Mouse (Mus musculus): ENCODE measurements around the gene Ak5.
"Not testable (repeated sequence)": the region's sequence is repeated elsewhere in the genome, so short reads cannot be mapped to it uniquely, and the experiment has no call there.

Gene Ak5

GRCm38 (mm10) chr3:152620534-152620933, 47.6 kb downstream of the Ak5 start:
- DNase-seq, result no peak

DNA sequence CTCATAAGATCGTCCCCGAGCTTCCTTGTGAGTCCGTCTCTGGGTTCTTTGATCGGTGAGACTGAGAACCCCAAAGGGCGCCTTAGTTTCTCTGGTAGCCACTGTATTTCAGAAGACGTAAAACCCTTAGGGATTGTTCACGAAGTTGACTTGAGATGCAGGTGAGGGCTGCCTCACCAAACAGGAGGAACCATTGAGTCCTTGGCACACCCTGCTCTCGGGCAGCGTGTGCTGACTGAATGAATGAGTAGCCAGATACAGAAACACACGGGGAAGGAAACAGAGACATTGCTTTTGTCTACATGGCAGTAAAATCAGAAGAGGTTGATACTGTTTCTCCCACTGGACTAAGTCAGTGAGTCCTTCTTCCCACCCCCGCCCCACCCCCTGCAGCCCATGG, 48.1 kb downstream of the Ak5 start:
- DNase-seq, result no peak

GRCm38 (mm10) chr3:152609076-152609475, 59.1 kb downstream of the Ak5 start:
- DNase-seq, result no peak

DNA sequence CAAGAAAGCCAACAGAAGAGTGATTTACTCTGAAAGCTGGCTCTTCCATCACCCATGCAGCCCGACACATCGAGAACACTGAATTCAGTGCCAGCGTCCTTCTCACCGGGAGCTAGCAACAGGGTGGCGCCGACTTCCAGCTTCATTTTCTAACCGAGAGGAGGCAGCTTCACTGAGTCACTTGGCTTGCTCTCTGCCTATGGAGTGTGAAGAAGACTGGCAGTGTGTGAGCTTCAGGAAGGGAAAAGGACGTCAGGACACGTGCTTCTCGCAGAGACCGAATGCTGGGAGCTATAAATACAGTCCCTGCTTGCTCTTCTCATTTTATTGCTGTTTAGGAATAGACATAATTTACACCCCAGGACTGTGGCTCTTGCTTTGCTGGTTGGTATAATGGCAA, 62.3 kb downstream of the Ak5 start:
- DNase-seq, result no peak

GRCm38 (mm10) chr3:152599679-152600078, 68.5 kb downstream of the Ak5 start:
- DNase-seq, result no peak

DNA sequence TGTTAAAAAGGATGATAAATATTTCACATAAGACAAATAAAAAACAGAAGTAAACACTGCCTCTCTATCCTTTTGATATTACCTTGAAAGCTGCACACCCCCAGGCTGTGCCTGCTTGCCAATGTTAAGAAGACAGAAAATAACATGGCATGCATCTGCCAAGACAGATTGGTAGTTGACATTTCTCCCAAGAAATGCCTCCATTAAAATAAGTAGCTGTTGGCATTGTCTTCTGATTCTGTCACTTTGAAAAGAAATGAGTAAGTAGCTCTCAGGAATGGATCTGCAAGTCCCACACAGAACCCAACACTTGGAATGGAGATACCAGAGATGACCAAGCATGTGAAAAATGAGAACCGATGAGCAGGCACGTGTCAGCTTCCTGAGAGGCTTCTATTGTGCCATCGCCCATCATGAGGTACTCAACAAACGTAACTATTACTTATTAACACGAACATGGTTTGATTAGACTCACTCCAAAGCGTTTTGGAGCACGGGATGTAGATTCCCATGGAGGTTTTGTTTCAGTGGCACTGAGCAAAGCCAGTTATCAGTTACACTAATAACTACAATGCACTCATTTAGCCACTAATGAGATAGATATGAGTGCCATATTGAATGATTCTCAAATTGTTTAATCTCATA, 71.6 kb downstream of the Ak5 start:
- DNase-seq, result no peak

- no peak for DNase-seq
These were observed 75.3 kb downstream of the Ak5 start for GRCm38 (mm10) chr3:152592767-152593425.

DNA sequence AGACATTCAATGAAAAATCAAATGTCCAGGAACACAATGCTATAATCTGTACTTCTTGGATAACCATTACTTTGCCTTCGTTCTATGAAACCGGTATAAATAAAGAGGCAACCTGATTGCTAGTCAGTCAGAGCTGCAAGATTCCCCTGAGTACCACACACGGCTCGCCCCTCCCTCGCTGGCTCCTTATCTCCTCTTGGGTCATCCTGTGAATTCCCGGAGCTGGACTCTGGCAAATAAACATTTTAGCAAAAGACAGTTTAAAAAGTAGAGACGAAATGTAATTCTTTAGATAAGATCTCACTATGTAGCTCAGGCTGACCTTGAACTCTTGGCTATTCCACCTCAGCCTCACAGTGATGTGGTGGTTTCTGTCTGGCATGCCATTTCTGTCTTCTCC, 77.7 kb downstream of the Ak5 start:
- no peak for DNase-seq

DNA sequence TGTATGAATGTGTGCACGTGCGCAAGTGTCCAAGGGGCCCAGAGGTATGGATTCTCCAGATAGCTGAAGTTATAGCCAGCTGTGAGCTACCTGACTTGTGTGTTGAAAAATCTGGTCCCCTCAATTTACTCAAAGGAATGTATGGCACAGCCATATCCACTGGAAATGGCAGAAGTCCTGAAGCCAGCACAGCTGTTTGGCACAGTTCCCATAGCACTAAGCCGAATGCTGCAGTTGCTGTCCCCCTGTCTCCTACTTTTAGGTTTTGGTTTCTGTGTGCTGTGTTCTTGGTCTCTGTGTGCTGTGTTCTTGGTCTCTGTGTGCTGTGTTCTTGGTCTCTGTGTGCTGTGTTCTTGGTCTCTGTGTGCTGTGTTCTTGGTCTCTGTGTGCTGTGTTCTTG, 79.1 kb downstream of the Ak5 start:
- not testable (repeated sequence) for DNase-seq

DNA sequence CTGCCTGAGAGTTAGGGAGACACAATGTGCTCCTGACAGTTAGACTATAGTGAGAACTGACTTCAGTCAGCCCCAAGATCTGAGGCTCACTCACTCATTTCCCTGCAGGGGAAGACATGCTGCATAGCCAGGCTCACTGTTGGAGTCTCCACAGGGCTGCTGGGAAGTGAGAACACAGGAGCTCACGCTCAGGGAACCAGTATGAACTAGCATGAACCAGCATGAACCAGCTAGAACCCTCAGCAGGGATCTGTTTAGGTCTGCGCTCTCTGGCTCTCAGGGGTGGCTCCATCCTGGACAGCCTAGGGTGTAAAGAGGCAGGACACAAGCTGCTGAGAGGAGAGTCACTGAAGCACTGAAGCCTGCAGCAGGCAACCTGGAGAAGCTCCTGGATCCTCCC, 81.2 kb downstream of the Ak5 start:
- DNase-seq, result no peak

DNA sequence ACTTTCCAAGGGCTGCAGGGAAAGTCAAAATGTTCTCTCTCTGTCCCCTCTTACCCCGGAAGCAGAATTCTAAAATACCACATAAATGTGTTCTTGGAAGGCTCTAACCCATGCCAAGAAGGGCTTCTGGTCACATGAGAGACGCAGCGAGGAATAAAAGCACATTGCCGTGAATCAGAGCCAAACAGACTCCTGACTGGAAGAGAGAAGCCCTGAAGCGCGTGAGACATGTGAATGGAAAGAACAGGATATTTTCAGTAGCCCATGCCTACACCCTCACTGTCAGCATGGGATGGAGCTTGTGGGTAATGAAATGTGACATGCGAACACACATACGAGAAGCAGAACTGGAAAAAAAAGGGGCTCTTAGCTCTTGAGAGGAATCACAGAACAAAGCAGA, 82.0 kb downstream of the Ak5 start:
- DNase-seq, result no peak

DNA sequence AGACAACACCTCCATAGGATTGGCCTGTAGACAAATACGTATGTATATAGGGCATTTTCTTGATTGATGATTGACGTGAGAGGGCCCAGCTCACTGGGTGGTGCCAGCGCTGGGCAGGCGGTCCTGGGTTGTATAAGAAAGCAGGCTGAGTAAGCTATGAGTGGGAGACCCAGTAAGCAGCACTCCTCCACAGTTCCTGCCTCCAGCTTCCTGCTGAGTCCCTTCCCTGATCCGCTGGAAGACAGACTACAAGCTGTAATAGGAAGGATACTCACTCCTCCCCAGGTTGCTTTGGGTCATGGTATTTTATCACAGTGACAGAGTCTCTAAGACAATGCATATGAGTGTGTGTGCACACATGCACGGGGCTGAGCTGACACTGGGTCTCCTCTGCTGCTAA, 82.6 kb downstream of the Ak5 start:
- no peak for DNase-seq

DNA sequence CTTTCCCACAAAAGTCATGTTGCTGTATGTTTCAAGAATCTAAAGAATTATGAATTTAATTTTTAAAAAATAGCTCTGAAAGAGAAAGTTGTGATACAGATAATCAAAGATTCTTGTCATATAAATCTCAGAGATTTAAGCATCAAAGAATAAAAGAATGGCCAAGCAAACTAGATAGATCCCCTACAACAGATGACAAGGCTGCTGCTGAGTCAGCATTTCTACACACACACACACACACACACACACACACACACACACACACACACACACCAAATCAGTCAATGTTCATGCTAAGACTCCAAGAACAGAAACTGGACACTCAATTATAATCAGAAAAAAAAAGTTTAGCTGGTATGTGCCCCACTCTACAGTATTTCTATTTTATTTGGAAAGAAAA, 85.1 kb downstream of the Ak5 start:
- DNase-seq, result no peak

- not testable (repeated sequence) for DNase-seq
These were observed 86.3 kb downstream of the Ak5 start for GRCm38 (mm10) chr3:152581853-152582252.

DNA sequence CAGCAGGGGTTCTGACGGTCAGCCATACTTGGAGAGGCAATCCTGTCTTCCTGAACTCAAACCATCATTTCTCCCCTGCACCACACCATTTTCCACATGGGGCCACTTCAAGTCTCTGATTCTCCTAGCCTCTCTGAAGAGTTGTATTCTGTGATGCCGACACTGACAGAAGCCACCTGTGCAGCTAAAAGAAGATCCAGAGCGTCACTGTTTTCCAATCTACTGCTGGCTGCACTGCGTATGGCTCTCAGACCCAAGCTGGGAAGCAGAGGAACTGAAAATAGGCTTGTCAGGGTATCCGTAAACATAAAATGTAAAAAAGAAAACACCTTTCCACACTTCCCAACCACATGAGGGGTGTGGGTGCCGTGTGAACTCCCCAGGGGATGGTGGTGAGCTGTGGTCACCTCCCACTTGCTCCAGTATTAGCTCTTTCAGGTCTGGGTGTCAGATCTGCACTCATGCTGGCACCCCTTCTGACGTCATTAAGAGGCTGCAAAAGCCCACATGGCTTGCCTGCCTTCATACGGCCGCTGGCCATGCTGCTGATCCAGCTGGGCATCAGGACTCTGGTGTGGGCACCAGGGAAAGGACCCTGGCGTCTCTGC, 88.1 kb downstream of the Ak5 start:
- DNase-seq, result no peak

GRCm38 (mm10) chr3:152578282-152579228, 89.6 kb downstream of the Ak5 start:
- no peak for DNase-seq

DNA sequence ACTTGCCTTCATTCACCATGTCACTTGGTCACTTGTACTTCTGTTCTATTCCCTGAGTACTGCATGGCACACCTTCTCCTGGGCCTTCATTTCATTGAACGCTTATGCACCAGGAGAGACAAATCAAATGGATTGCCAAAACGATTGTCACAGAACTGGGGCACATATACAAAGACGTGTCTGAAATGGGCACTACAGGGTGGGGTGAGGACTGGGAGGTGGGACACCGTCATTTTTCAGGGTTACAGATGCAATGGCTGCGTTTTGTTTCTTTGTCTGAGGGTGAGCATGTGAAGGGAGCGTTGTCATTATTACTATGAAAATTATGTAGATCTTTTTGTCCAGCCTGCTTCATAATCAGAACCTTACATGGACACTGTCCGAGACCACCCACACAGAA, 90.4 kb downstream of the Ak5 start:
- DNase-seq, result no peak

- DNase-seq, result no peak
These were observed 90.9 kb downstream of the Ak5 start for GRCm38 (mm10) chr3:152577273-152577672.

DNA sequence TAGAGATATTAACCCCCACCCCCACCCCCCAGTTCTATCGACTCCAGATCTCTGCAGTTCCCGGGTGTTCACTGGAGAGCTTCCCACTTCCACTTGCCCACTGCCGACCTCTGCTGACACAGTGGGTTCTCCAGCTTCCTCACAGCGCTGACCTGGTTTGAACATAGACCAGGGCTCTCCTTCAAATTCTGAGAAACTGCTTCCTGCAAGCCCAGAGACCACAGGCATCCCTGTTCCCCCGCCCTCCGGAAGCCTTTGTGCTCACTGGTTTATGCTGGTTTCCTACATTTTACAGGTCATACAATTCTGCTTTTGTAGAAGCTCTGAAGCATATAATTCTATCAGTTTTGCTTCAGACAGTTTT, 98.9 kb downstream of the Ak5 start:
- no peak for DNase-seq

DNA sequence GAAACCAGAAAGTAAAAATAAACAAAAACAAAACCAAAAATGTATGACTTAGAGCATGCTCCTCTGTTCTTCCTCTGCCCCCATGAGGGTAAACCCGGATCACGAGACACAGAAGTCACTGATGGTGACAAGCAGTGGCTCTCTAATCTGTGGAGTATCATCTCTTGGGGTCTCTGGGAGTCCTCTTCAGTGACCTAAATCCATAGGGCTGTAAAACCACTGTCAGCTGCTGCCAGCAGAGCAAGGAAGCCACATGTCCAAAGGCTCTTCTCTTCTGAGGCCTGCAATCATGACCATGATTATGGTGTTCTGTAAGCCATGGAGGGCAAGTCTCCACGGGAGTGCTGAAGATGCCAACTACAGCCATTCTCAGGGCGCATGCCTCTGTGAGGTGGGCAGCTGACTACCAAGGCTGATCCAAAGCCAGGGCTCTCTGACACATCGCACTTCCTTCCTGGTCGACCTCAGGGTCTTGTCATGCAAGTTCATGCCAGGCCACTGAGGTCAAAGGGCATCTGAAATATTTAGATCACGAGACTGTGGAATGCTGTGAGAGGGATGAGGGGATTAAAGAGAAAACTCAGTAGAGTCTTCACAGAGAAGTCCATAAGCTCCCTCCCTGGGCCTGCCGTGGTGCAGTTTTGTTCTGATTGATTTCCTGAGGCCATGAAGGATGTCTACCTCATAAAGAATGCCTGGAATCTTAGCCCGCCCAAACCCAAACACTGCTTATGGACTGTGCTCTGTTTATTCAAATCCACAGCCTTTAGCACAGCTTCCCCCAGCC, 99.5 kb downstream of the Ak5 start:
- DNase-seq, result no peak

- no peak for DNase-seq
These were observed 103.5 kb downstream of the Ak5 start for GRCm38 (mm10) chr3:152564516-152565113.

DNA sequence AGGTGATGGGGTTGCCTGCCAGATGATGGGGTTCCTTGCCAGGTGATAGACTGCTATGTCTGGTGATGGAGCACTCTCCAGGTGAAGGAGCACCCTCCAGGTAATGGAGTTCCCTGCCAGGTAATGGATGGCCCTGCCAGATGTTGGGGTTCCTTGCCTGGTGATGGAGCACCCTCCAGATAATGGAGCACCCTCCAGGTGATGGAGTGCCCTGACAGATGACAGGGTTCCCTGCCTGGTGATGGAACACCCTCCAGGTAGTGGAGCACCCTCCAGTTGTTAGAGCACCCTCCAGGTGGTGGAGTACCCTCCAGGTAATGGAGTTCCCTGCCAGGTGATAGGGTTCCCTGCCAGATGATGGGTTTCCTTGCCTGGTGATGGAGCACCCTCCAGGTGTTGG, 104.3 kb downstream of the Ak5 start:
- DNase-seq, result no peak
